Mouse (Mus musculus) bone marrow macrophage, adult 2 months (primary cell): ENCODE results near the gene Anxa9.

Experiments
- CTCF ChIP-seq: IDR thresholded peaks from 2 replicates; pipeline ENCODE4 v1.5.1; 2012; ENCODE audit warnings: low read depth, mild to moderate bottlenecking, low read length, moderate library complexity
- POLR2A ChIP-seq: IDR thresholded peaks from 2 replicates; pipeline ENCODE4 v1.6.1; 2012; ENCODE audit warnings: mild to moderate bottlenecking, low read depth, low read length, borderline replicate concordance

DNA sequence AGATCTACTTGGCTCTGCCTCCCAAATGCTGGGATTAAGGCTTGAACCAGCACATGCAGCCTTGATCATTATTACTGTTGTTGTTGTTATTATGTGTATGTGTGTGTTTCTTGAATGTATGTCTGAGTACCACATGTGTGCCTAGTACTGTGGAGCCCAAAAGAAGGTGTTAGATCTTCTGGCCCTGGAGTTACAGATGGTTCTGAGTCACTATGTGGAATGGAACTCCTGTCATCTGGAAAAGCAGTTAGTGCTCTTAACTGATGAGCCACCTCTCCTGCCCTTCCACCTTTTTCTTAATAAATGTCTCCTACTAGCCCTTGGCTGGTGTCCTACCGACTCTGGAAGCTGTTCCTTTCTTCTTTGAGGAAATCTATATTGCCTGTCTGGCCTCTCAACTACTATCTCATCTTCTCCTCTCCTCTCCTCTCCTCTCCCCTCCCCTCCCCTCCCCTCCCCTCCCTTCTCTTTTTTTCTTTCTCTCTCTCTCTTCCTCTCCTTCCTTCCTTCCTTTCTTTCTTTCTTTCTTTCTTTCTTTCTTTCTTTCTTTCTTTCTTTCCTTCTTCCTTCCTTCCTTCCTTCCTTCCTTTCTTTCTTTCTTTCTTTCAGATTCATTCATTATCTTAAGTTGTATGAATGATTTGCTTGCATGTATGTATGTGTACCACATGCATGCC is 59.2 kb downstream of the Anxa9 start:
- TF ChIP-seq POLR2A: no peak
- TF ChIP-seq CTCF: no peak
